Mouse (Mus musculus): ENCODE results near the gene Plcl2.
"Not testable (repeated sequence)": the region's sequence is repeated elsewhere in the genome, so short reads cannot be mapped to it uniquely, and the experiment has no call there.

Gene Plcl2

GRCm38 (mm10) chr17:50620794-50621537 is 111.8 kb downstream of the Plcl2 start:
- no peak for DNase-seq (ENCODE audit: extremely low spot score, low read depth, low spot score)

GRCm38 (mm10) chr17:50621996-50622395 is 112.8 kb downstream of the Plcl2 start:
- DNase-seq (ENCODE audit: extremely low spot score, low read depth, low spot score): no peak

- no peak for DNase-seq (ENCODE audit: extremely low spot score, low read depth, low spot score)
These were observed 116.4 kb downstream of the Plcl2 start for GRCm38 (mm10) chr17:50625584-50625983.

- no peak for DNase-seq (ENCODE audit: extremely low spot score, low read depth, low spot score)
These were observed 118.5 kb downstream of the Plcl2 start for GRCm38 (mm10) chr17:50627658-50628057.

GRCm38 (mm10) chr17:50628716-50629115 is 119.5 kb downstream of the Plcl2 start:
- no peak for DNase-seq (ENCODE audit: extremely low spot score, low read depth, low spot score)

- DNase-seq (ENCODE audit: extremely low spot score, low read depth, low spot score): not testable (repeated sequence)
These were observed 121.8 kb downstream of the Plcl2 start for GRCm38 (mm10) chr17:50630992-50631391.

GRCm38 (mm10) chr17:50634008-50634871 is 125.0 kb downstream of the Plcl2 start:
- DNase-seq (ENCODE audit: extremely low spot score, low read depth, low spot score): no peak

- no peak for DNase-seq (ENCODE audit: extremely low spot score, low read depth, low spot score)
These were observed 126.9 kb downstream of the Plcl2 start for GRCm38 (mm10) chr17:50635961-50636585.

- no peak for DNase-seq (ENCODE audit: extremely low spot score, low read depth, low spot score)
These were observed 129.6 kb downstream of the Plcl2 start for GRCm38 (mm10) chr17:50638791-50639190.

- no peak for DNase-seq (ENCODE audit: extremely low spot score, low read depth, low spot score)
These were observed 131.9 kb downstream of the Plcl2 start for GRCm38 (mm10) chr17:50641076-50641610.

- DNase-seq (ENCODE audit: extremely low spot score, low read depth, low spot score): no peak
These were observed 132.7 kb downstream of the Plcl2 start for GRCm38 (mm10) chr17:50641879-50642278.

- DNase-seq (ENCODE audit: extremely low spot score, low read depth, low spot score): no peak
These were observed 134.2 kb downstream of the Plcl2 start for GRCm38 (mm10) chr17:50643356-50643755.

- no peak for DNase-seq (ENCODE audit: extremely low spot score, low read depth, low spot score)
These were observed 134.8 kb downstream of the Plcl2 start for GRCm38 (mm10) chr17:50643989-50644388.

- not testable (repeated sequence) for DNase-seq (ENCODE audit: extremely low spot score, low read depth, low spot score)
These were observed 138.9 kb downstream of the Plcl2 start for GRCm38 (mm10) chr17:50648141-50648540.

GRCm38 (mm10) chr17:50648757-50649419 is 139.7 kb downstream of the Plcl2 start:
- no peak for DNase-seq (ENCODE audit: extremely low spot score, low read depth, low spot score)

GRCm38 (mm10) chr17:50650535-50651223 is 141.5 kb downstream of the Plcl2 start:
- no peak for DNase-seq (ENCODE audit: extremely low spot score, low read depth, low spot score)

- no peak for DNase-seq (ENCODE audit: extremely low spot score, low read depth, low spot score)
These were observed 145.7 kb downstream of the Plcl2 start for GRCm38 (mm10) chr17:50654741-50655415.

- no peak for DNase-seq (ENCODE audit: extremely low spot score, low read depth, low spot score)
These were observed 146.2 kb downstream of the Plcl2 start for GRCm38 (mm10) chr17:50655416-50655776.

- no peak for DNase-seq (ENCODE audit: extremely low spot score, low read depth, low spot score)
These were observed 148.1 kb downstream of the Plcl2 start for GRCm38 (mm10) chr17:50657321-50657720.

- DNase-seq (ENCODE audit: extremely low spot score, low read depth, low spot score): no peak
These were observed 149.7 kb downstream of the Plcl2 start for GRCm38 (mm10) chr17:50658901-50659300.
